Mouse (Mus musculus) erythroblast, embryonic 14.5 days (primary cell): Measurements from ENCODE around the gene Cdkal1.

Source experiments
- GATA1 ChIP-seq: IDR thresholded peaks from 2 replicates; pipeline ENCODE4 v1.6.1; 2012; ENCODE audit warnings: low read length, inconsistent platforms, mixed read lengths
- TAL1 ChIP-seq: IDR thresholded peaks from 3 replicates; pipeline ENCODE4 v1.6.1; 2012; ENCODE audit warnings: low read length, inconsistent platforms, mixed read lengths

DNA sequence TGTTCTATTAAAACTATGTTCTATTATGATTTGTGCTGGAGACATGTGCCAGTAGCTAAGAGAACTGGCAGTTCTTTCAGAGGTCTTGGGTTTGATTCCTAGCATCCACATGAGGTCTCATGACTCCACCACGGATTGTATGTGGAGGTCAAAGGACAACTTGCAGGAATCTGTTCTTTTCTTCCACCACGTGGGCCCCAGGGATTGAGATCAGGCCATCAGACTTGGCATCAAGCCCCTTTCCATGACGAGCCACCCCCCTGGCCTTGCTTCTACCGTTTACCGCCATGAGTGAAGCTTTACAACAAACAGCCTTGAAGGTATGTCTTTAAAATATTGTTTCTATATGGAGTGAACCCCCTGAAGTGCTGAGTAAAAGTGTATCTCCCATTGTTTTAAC is 651.6 kb downstream of the Cdkal1 start:
- TF ChIP-seq TAL1: no peak
- TF ChIP-seq GATA1: no peak
